Mouse (Mus musculus) myocyte (in vitro differentiated cells): ENCODE measurements at regions not wholly inside any gene's neighbourhood (a gene's known extent, or its start where the extent isn't known, plus 50 kb on each side); places are given as distances from the start of the nearest gene placed in this dataset.

Experiments used
- H3K27me3 ChIP-seq: one replicate; pipeline ENCODE4 v1.6.1; 2011; ENCODE audit not compliant: control insufficient read depth, insufficient read depth, insufficient read length
- H3K36me3 ChIP-seq: one replicate; pipeline ENCODE4 v1.6.1; 2011; ENCODE audit not compliant: control insufficient read depth, insufficient read depth
- H3K4me2 ChIP-seq: one replicate; pipeline ENCODE4 v1.6.1; 2011; ENCODE audit warnings: low read depth, control low read depth
- H3K4me3 ChIP-seq: one replicate; pipeline ENCODE4 v1.5.1; 2011; ENCODE audit warnings: mild to moderate bottlenecking, control low read depth, moderate library complexity
- H3K79me2 ChIP-seq: one replicate; pipeline ENCODE4 v1.6.1; 2011; ENCODE audit not compliant: control insufficient read depth, insufficient read depth
- H3ac ChIP-seq: one replicate; pipeline ENCODE4 v1.6.1; 2011; ENCODE audit not compliant: control insufficient read depth, insufficient read length
- CEBPB ChIP-seq: IDR thresholded peaks from 2 replicates; pipeline ENCODE4 v1.6.1; 2011; ENCODE audit warnings: mild to moderate bottlenecking, moderate library complexity; ENCODE audit not compliant: poor library complexity, insufficient read depth, severe bottlenecking
- E2F4 ChIP-seq: IDR thresholded peaks from one replicate; pipeline ENCODE4 v1.6.1; 2011; ENCODE audit warnings: mild to moderate bottlenecking, control low read depth, moderate library complexity; ENCODE audit not compliant: insufficient read depth
- MAX ChIP-seq: IDR thresholded peaks from one replicate; pipeline ENCODE4 v1.6.1; 2011; ENCODE audit warnings: low read depth, mild to moderate bottlenecking, control low read depth
- MYOD1 ChIP-seq, 3 experiments: IDR thresholded peaks; one replicate each; pipeline ENCODE4 v1.6.1; 2011; ENCODE audit warnings: control low read depth in 2 of 3, low read depth in 2 of 3, mild to moderate bottlenecking in 2 of 3, moderate library complexity in 1 of 3; ENCODE audit not compliant: insufficient read length in 2 of 3, control insufficient read depth in 1 of 3
- MYOG ChIP-seq, 3 experiments: IDR thresholded peaks; one replicate each; pipeline ENCODE4 v1.6.1; 2011; ENCODE audit warnings: control low read depth in 2 of 3, low read depth in 2 of 3, mild to moderate bottlenecking in 2 of 3; ENCODE audit not compliant: insufficient read length in 2 of 3, control insufficient read depth in 1 of 3, insufficient read depth in 1 of 3
- POLR2A ChIP-seq: IDR thresholded peaks from one replicate; pipeline ENCODE4 v1.6.1; 2011; ENCODE audit warnings: low read depth, mild to moderate bottlenecking, control low read depth, moderate library complexity; ENCODE audit not compliant: insufficient read length
- POLR2AphosphoS2 ChIP-seq: IDR thresholded peaks from one replicate; pipeline ENCODE4 v1.6.1; 2011; ENCODE audit warnings: low read depth, control low read depth; ENCODE audit not compliant: insufficient read length
- REST ChIP-seq: IDR thresholded peaks from one replicate; pipeline ENCODE4 v1.6.1; 2011; ENCODE audit warnings: mild to moderate bottlenecking, control low read depth, moderate library complexity; ENCODE audit not compliant: insufficient read depth, insufficient read length
- SRF ChIP-seq: IDR thresholded peaks from one replicate; pipeline ENCODE4 v1.6.1; 2011; ENCODE audit warnings: low read depth; ENCODE audit not compliant: control insufficient read depth, insufficient read length
- TCF12 ChIP-seq: IDR thresholded peaks from one replicate; pipeline ENCODE4 v1.6.1; 2011; ENCODE audit warnings: mild to moderate bottlenecking, control low read depth; ENCODE audit not compliant: poor library complexity, insufficient read depth, severe bottlenecking
- TCF3 ChIP-seq: IDR thresholded peaks from one replicate; pipeline ENCODE4 v1.6.1; 2011; ENCODE audit warnings: low read depth, control low read depth; ENCODE audit not compliant: insufficient read length
- USF1 ChIP-seq: IDR thresholded peaks from one replicate; pipeline ENCODE4 v1.6.1; 2011; ENCODE audit warnings: low read depth, mild to moderate bottlenecking, control low read depth, moderate library complexity

GRCm38 (mm10) chr6:96011299-96011698 lies 101.7 kb upstream of the Fam19a1 start:
- H3ac ChIP-seq, result no peak overlapping the region
- peak overlapping the region; percentile 30 for H3K4me2 ChIP-seq
- H3K36me3 ChIP-seq, result no peaks in the 10 kb centered on the region
- no peaks in the 10 kb centered on the region for H3K79me2 ChIP-seq
- H3K4me3 ChIP-seq, result no peak overlapping the region
- no peak for TF ChIP-seq MYOD1 (IDR thresholded peaks at IDR 0.05; ENCODE audit: control insufficient read depth in 1 of 3, insufficient read length in 2 of 3, low read depth in 2 of 3)
- TF ChIP-seq REST, result no peak
- TF ChIP-seq USF1, result no peak
- TF ChIP-seq MAX, result no peak
- no peaks in the 10 kb centered on the region for H3K27me3 ChIP-seq

DNA sequence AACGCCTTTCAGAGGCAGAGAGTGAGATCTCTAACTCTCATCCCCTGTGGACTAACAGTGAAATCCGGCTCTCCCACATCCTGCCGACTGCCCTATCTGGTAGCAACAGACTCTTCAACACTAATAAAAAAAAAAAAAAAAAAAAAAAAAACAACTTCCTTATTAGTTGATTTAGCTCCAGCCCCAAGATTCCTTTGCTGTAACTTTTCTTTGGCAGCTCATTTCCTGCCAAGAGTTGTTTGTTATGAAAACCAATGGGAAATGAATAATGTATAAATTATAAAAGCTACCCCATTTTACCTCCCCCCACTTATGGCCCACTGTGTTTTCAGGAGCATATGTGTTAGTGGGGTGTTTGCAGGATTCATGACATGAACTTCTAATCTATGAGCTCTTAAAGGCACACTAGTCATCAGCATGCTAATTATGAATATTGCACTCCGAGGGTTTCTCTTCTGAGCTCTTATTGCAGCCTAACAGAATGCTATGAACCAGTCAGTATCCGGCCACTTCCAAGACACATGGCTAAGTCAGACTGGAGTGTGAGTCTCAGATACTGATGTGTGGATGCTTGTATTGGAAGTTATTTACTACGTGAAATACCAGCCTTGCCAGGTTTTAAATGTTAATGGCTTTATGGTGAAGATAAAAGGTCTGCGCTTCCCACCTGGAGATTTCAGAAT lies 84.8 kb upstream of the Fam19a1 start:
- H3K79me2 ChIP-seq, result no peaks in the 10 kb centered on the region
- H3K4me2 ChIP-seq, result no peak overlapping the region

GRCm38 (mm10) chr6:96043711-96044110 lies 69.2 kb upstream of the Fam19a1 start:
- no peaks in the 10 kb centered on the region for H3K27me3 ChIP-seq
- H3K36me3 ChIP-seq, result no peaks in the 10 kb centered on the region
- no peak overlapping the region for H3K4me3 ChIP-seq
- H3K4me2 ChIP-seq, result no peak overlapping the region
- no peaks in the 10 kb centered on the region for H3K79me2 ChIP-seq
- TF ChIP-seq MYOD1 (IDR thresholded peaks at IDR 0.05; ENCODE audit: control insufficient read depth in 1 of 3, insufficient read length in 2 of 3, low read depth in 2 of 3), result no peak
- no peak for TF ChIP-seq SRF
- TF ChIP-seq REST, result no peak
- no peak for TF ChIP-seq MAX
- TF ChIP-seq USF1, result no peak
- no peak for TF ChIP-seq TCF12
- TF ChIP-seq E2F4, result no peak
- H3ac ChIP-seq, result no peak overlapping the region

More for the DNA sequence above, 84.8 kb upstream of the Fam19a1 start:
- Histone ChIP-seq H3ac (no peak overlapping the region), H3K27me3 (no peaks in the 10 kb centered on the region), H3K4me3 (no peak overlapping the region), H3K36me3 (no peaks in the 10 kb centered on the region)
- no peak for TF ChIP-seq TCF12
- TF ChIP-seq USF1, result no peak
- TF ChIP-seq POLR2A, result no peak
- TF ChIP-seq CEBPB, result no peak
- TF ChIP-seq E2F4, result no peak
- TF ChIP-seq SRF, result no peak
- TF ChIP-seq POLR2AphosphoS2, result no peak
- TF ChIP-seq MAX, result no peak
- TF ChIP-seq MYOG (IDR thresholded peaks at IDR 0.05; ENCODE audit: control insufficient read depth in 1 of 3, insufficient read depth in 1 of 3, insufficient read length in 2 of 3, low read depth in 2 of 3), result no peak

DNA sequence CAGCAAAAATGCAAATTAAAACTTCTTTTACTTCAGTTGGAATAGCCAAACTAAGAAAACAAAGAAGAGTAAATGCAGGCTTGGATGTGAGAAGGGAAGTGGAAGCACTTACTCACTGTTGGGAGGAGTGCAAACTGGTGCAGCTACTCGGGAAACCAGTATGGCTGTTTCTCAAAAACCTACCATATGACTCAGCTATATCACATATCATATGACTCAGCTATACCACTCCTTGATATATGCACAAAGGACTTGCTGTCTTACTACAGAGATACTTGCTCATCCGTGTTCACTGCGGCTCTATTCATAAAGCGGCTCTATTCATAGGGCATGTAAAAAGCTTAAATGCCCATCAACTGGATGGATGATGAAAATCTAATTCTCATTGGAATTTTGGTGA lies 59.5 kb upstream of the Fam19a1 start:
- Histone ChIP-seq H3K79me2 (no peaks in the 10 kb centered on the region), H3K4me3 (no peak overlapping the region), H3K36me3 (no peaks in the 10 kb centered on the region)

DNA sequence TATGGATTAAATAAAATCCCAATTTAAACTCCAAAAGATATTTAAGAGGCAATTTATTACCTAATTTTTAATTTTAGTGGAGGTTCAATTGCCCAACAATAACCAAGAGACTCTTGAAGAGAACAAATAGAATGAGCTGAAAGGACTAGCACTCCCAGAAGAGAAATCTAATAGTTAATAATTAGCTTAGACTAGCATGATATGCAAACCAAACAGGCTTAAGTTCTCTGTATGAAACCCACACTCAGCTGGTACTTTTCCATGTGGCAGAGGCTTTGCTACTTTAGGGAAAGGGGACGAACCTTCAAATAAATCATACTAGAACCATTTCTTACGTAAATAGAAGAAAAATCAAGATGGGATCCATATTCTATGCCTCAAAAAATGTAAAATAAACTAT lies 55.9 kb upstream of the Fam19a1 start:
- Histone ChIP-seq H3K4me3 (no peak overlapping the region), H3K27me3 (no peaks in the 10 kb centered on the region), H3K36me3 (no peaks in the 10 kb centered on the region), H3K79me2 (no peaks in the 10 kb centered on the region), H3K4me2 (no peak overlapping the region), H3ac (no peak overlapping the region)
- TF ChIP-seq TCF3 (no peak), POLR2A (no peak), MAX (no peak), POLR2AphosphoS2 (no peak), REST (no peak), SRF (no peak), USF1 (no peak), CEBPB (no peak), E2F4 (no peak), MYOD1 (IDR thresholded peaks at IDR 0.05; ENCODE audit: control insufficient read depth in 1 of 3, insufficient read length in 2 of 3, low read depth in 2 of 3) (no peak), MYOG (IDR thresholded peaks at IDR 0.05; ENCODE audit: control insufficient read depth in 1 of 3, insufficient read depth in 1 of 3, insufficient read length in 2 of 3, low read depth in 2 of 3) (no peak), TCF12 (no peak)

More for the DNA sequence above, 59.5 kb upstream of the Fam19a1 start:
- H3ac ChIP-seq, result no peak overlapping the region
- TF ChIP-seq REST (no peak), POLR2A (no peak), TCF12 (no peak), MYOD1 (IDR thresholded peaks at IDR 0.05; ENCODE audit: control insufficient read depth in 1 of 3, insufficient read length in 2 of 3, low read depth in 2 of 3) (no peak), MAX (no peak), POLR2AphosphoS2 (no peak), SRF (no peak), MYOG (IDR thresholded peaks at IDR 0.05; ENCODE audit: control insufficient read depth in 1 of 3, insufficient read depth in 1 of 3, insufficient read length in 2 of 3, low read depth in 2 of 3) (no peak), E2F4 (no peak)
- H3K4me2 ChIP-seq, result no peak overlapping the region
- no peaks in the 10 kb centered on the region for H3K27me3 ChIP-seq
